Mouse (Mus musculus) lung, adult 2 months (tissue): ENCODE data around the gene Atp11a.

Source experiments
- CTCF ChIP-seq: fragments of 200-500 bp; IDR thresholded peaks from 2 replicates; pipeline ENCODE4 v1.5.1; 2011; ENCODE audit warnings: mild to moderate bottlenecking, low read length, control low read depth; ENCODE audit not compliant: insufficient read depth
- POLR2A ChIP-seq: fragments of 200-500 bp; IDR thresholded peaks from 2 replicates; pipeline ENCODE4 v1.6.1; 2011; ENCODE audit warnings: low read depth, mild to moderate bottlenecking, control low read depth, low read length, borderline replicate concordance; ENCODE audit errors: extremely low read depth

GRCm38 (mm10) chr8:12828298-12828697 lies 71.5 kb downstream of the Atp11a start:
- TF ChIP-seq CTCF (no peak), POLR2A (no peak)
